Mouse (Mus musculus) colon, adult 2 months (tissue): ENCODE measurements around the gene Arrb2. TPM values are rescaled to one million over a fixed set of nuclear protein-coding genes. Genes with fewer than 3 reads are reported as not detected.

Experiments
- polyA plus RNA-seq: library from polyadenylated mRNA; depleted of rRNA; stranded (reverse); fragments of >200 nt; gene quantifications from 2 replicates; pipeline ENCODE4 v1.2.3, GENCODE M21; 2012; rRNA removed

Arrb2 gene
- polyA plus RNA-seq = 22.9 and 26.3 TPM in 2 replicates

GRCm38 (mm10) chr11:70432048-70432894, at the start of gene Arrb2:
Gene Arrb2 (plus strand): TSS chr11:70432635.

GRCm38 (mm10) chr11:70409594-70410296, 22.7 kb upstream of the Arrb2 start, which contains the start of gene Pelp1:
Gene Pelp1 (minus strand): TSS chr11:70410031.

GRCm38 (mm10) chr11:70451797-70452498, 19.5 kb downstream of the Arrb2 start, which contains the start of gene Med11:
Gene Med11 (plus strand): TSS chr11:70451919.

GRCm38 (mm10) chr11:70458688-70459600, 26.5 kb downstream of the Arrb2 start, which contains the start of gene Zmynd15:
Gene Zmynd15 (plus strand): TSS chr11:70459433.

GRCm38 (mm10) chr11:70459601-70460101, 27.2 kb downstream of the Arrb2 start, which contains the start of gene Cxcl16:
Gene Cxcl16 (minus strand): TSS chr11:70459984.

Other genes starting within 250 kb of the Arrb2 start
- gene Slc16a11, start 219.9 kb upstream of the Arrb2 start, polyA plus RNA-seq = 19.0 and 22.8 TPM in 2 replicates
- 7.2 and 11.0 TPM in 2 replicates for gene Slc16a13, start 211.6 kb upstream of the Arrb2 start, polyA plus RNA-seq
- 2.0 and 2.7 TPM in 2 replicates for gene Bcl6b, start 202.8 kb upstream of the Arrb2 start, polyA plus RNA-seq
- gene 0610010K14Rik, start 194.7 kb upstream of the Arrb2 start, polyA plus RNA-seq = 45.7 and 58.9 TPM in 2 replicates
- 5.9 and 6.5 TPM in 2 replicates for gene Gm21988, start 192.8 kb upstream of the Arrb2 start, polyA plus RNA-seq
- gene Rnasek, start 192.8 kb upstream of the Arrb2 start, polyA plus RNA-seq = 146 and 189 TPM in 2 replicates
- 1.2 and 1.7 TPM in 2 replicates for gene Alox12, start 177.3 kb upstream of the Arrb2 start, polyA plus RNA-seq
- 0.09 and 0.10 TPM in 2 replicates for gene Alox12e, start 110.0 kb upstream of the Arrb2 start, polyA plus RNA-seq
- gene Alox15, start 80.6 kb upstream of the Arrb2 start, polyA plus RNA-seq = 2.3 and 3.8 TPM in 2 replicates
- gene Pelp1, start 22.6 kb upstream of the Arrb2 start, polyA plus RNA-seq = 13.3 and 14.7 TPM in 2 replicates
- gene Med11, start 19.3 kb downstream of the Arrb2 start, polyA plus RNA-seq = 18.3 TPM in 2 replicates
- 4.1 and 4.6 TPM in 2 replicates for gene Zmynd15, start 26.8 kb downstream of the Arrb2 start, polyA plus RNA-seq
- 21.9 and 24.0 TPM in 2 replicates for gene Cxcl16, start 27.3 kb downstream of the Arrb2 start, polyA plus RNA-seq
- 2.4 and 3.2 TPM in 2 replicates for gene Tm4sf5, start 72.6 kb downstream of the Arrb2 start, polyA plus RNA-seq
- gene Vmo1, start 82.0 kb downstream of the Arrb2 start, polyA plus RNA-seq = not detected in 2 replicates
- 0.16 TPM in 1 of 2 replicates, not detected in the other for gene Gltpd2, start 86.6 kb downstream of the Arrb2 start, polyA plus RNA-seq
- gene Psmb6, start 92.7 kb downstream of the Arrb2 start, polyA plus RNA-seq = 192 and 239 TPM in 2 replicates
- not detected in 2 replicates for gene Gm40193, start 100.3 kb downstream of the Arrb2 start, polyA plus RNA-seq
- gene Pld2, start 107.4 kb downstream of the Arrb2 start, polyA plus RNA-seq = 9.8 and 10.3 TPM in 2 replicates
- 104 and 119 TPM in 2 replicates for gene Mink1, start 130.2 kb downstream of the Arrb2 start, polyA plus RNA-seq
- gene 4930544D05Rik, start 183.2 kb downstream of the Arrb2 start, polyA plus RNA-seq = not detected in 2 replicates
- 0.21 TPM in 1 of 2 replicates, not detected in the other for gene Chrne, start 186.6 kb downstream of the Arrb2 start, polyA plus RNA-seq
- gene Gp1ba, start 206.5 kb downstream of the Arrb2 start, polyA plus RNA-seq = not detected in 2 replicates
- gene Rnf167, start 214.6 kb downstream of the Arrb2 start, polyA plus RNA-seq = 81.7 and 112 TPM in 2 replicates
- gene Slc25a11, start 214.8 kb downstream of the Arrb2 start, polyA plus RNA-seq = 129 and 132 TPM in 2 replicates
- 2,946 and 3,327 TPM in 2 replicates for gene Pfn1, start 222.0 kb downstream of the Arrb2 start, polyA plus RNA-seq
- gene Eno3, start 224.6 kb downstream of the Arrb2 start, polyA plus RNA-seq = 120 and 156 TPM in 2 replicates
- 17.9 and 21.9 TPM in 2 replicates for gene Spag7, start 236.8 kb downstream of the Arrb2 start, polyA plus RNA-seq